Mouse (Mus musculus) liver, adult 2 months (tissue): ENCODE results near the gene 9530068E07Rik.

Source experiments
- CTCF ChIP-seq: fragments of 200-500 bp; IDR thresholded peaks from 2 replicates; pipeline ENCODE4 v1.5.1; 2011; ENCODE audit warnings: low read depth, low read length, control low read depth
- POLR2A ChIP-seq: fragments of 200-500 bp; IDR thresholded peaks from 2 replicates; pipeline ENCODE4 v1.6.1; 2011; ENCODE audit warnings: low read length, control low read depth; ENCODE audit not compliant: insufficient read depth; ENCODE audit errors: extremely low read depth

DNA sequence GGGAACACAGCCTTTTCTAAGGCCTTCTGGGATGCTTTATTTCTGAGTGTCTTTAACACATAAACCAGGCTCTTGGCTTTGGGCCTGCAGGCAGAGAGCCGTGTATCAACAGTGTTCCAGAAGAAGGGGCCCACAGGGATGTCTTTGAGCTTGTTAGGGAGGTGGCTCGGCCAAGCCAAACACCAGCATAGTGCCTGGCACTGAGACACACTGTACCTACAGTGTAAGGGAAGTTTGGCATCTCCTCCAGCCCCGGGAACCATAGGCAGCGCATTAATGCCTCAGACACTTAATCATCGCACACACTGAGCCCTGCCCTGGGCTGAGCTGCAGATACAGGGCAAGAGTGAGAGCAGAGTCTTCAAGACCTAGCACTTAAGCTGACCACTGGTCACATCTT lies 22.1 kb downstream of the 9530068E07Rik start:
- TF ChIP-seq CTCF (no peak), POLR2A (no peak)
